Mouse (Mus musculus) ZHBTc4 (cell line): Measurements from ENCODE around the gene Tmed1.
"Not testable (repeated sequence)": the region's sequence is repeated elsewhere in the genome, so short reads cannot be mapped to it uniquely, and the experiment has no call there.

Source experiments
- DNase-seq: peaks from one replicate; pipeline ENCODE4 v3.0.0-alpha.2; 2011; ENCODE audit warnings: low read depth, low spot score

Tmed1 gene

DNA sequence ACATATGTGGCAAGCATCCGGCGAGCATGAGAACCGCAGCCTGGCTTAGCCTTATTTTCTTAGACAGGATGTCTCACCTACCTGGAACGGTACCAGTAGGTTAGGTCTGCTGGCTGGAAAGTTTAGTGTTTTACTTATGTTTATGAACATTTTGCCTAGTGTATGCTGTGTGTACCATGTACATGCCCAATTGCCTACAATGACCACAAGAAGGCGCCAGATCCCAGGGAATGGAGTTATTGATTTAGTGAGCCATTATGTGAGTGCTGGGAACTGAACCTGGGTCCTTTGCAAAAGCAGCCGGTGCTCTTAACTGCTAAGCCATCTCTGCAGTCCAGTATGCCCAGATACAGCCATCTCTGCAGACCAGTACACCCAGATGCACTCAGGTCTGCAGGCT lies 32.3 kb downstream of the Tmed1 start:
- DNase-seq, result peak; percentile 48

DNA sequence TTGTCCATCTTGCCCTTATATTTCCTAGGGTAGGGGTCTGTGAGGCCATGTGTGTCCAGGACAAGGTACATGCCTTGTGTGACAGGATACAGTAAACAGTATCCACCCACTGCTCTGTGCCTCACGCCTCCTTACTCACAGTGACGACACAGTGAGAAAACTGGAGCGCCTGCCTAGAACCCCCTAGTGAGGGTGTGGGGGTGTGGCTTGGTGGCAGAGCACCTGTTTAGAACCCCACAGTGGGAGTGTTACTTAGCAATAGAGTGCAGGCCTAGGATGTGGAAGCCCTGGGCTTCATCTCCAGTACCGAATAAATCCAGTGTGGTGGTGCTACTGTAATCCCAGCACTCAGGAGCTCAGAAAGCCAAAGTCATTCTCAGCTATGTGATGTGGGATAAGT lies 37.1 kb downstream of the Tmed1 start:
- DNase-seq, result no peak

DNA sequence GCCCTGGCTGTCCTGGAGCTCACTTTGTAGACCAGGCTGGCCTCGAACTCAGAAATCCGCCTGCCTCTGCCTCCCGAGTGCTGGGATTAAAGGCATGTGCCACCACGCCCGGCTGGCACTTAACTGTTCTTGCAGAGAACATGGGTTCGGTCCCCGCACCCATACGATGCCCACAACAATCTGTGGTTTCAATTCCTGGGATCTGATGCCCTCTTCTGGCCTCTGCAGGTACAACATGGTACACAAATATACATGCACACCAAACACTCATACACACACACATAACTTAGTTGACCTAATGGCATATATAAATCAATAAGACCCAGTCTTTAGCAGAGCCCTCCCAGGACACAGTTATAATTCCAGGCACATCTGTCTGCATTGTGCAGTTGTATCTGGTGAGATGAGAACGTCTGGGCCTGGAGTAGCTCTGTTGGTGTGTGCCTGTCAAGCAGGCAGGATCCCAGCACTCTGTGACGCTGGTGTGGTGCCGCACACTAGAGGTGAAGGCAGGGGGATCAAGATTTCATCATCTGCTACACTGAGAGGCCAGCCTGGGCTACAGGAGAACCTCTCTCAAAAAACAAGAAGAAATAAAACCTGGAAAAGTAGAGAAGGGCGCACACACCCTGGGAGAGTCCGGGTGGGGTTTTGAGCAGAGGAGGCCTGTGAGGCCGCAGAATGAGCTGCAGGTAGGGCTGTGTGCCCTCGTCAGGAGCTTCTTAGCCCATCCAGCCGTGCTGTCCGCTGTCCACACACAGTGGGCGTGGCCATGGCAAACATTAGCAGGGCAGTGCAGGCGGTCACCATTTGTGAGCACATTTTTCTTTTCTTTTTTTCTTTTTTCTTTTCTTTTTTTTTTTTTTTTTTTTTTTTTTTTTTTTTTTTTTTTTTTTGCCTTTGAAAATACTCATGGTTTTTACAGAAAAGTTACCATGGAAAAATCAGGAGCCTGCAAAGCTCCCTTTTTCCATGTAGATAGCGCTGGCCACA lies 40.7 kb downstream of the Tmed1 start:
- peak; percentile 77 for DNase-seq

DNA sequence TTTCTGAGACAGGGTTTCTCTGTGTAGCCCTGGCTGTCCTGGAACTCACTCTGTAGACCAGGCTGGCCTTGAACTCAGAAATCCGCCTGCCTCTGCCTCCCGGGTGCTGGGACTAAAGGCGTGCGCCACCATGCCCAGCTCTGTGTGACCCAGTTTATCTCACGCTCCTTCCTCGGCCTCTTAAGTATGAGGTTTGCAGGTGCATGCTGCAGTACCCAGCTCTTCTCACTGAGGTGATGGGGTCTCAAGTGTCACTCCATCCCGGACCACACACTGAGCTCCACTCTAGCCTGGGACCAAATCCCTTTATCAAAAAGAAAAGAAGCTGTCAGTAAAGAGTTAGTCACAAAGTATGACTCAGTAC lies 45.5 kb downstream of the Tmed1 start:
- not testable (repeated sequence) for DNase-seq

DNA sequence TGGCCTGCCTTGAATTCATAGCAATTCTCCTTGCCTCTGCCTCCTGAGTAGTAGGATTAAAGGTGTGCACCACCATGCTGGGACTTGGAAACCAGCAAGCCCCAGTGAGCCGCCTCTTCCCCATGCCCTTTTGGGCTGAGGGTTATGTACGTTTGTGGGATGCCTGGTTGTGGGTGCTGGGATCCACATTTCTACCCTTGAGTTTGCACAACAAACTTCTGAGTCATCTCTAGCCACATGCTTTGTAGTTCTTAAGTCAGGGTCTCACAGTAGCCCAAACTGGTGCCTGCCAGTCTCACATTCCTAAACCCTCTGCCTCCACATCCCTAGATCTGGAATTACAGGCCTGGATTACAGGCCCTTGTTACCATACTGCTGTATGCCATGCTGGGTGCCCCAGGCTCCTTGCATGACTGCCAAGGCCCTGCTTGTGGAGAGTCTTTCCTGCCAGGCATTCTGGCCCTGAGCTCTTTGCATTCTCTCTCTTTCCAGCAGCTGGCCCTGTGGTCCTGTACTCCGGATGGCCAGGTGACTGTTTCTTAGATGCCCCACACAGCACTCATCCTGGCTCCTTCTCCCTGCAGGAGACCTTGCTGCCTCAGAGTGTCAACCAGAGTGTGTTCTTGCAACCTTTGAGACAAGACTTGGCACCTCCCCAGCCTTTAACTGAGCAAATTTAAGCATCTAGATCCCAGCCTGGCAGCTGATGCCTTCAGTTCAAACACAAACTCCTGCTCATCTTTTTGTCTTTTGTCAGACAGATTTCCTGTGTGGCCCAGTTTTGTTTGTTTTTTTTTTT lies 46.1 kb downstream of the Tmed1 start:
- DNase-seq, result no peak

DNA sequence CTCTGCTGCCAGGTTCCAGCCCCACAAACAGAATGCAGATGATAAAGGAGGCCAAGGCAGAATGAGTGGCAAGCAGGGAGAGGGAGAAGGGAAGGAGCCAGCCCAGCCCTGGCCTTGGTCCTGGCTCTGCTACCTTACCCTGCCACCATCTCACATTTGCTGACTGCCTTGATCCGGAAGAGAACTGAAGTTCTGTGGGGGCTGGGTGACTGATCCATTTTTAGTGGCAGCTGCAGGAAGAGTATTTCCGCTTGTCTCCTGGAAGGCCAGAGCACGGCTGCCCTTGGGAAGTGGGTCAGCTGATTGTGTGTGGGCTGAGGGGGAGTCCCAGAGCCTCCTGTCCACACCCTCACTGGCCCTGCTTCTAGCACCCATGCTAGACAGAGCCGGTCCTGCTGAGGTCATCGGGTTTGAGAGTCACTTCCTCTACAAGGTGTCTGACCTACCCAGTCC lies 46.9 kb downstream of the Tmed1 start:
- DNase-seq, result peak; percentile 59

DNA sequence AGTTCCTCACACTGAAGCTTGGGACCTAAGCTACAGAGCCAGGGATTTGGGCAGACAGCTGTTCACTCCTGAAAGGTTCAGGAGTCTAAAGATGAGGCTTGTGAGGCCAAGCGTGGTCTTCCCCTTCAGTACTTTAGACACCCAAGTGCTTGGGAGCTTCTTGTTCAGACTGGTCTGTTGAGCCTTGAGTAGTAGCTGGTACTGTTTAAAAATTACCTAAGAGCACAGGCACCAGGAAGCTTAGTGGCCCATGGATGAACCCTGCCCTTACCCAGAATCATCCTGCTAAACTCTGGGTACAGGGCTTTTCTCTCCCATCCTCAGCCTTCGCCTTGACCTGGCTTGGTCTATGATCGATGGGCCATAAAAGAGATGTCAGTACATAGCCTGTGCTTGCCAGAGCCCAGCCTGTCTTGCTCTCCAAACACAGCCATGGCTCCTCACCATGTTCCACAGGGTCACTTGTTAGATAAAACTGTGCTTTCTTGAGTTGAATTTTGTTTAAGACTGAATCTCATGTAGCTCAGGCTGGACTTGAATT lies 49.6 kb downstream of the Tmed1 start:
- no peak for DNase-seq

DNA sequence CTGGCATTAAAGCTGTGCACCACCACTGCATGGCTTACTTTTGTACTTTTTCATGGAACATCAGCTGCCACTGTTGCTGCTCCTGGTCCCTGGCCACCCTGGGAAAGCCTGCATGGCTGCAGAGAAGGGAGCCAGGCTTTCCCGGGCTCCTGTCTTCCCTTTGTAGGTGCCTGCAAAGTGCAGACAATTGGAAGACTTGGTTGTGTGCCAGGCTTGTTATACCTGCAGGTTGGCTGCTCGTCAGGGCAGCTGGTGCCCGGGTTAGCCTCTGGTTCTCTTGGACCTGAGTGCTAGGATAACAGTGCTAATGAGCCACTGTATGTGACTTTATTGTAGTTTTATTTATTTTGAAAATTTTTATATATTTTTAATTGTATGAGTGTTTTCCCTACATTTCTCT lies 51.2 kb downstream of the Tmed1 start:
- DNase-seq, result no peak
